Mouse (Mus musculus): Measurements from ENCODE around the gene Eva1a. TPM values are rescaled to one million over a fixed set of nuclear protein-coding genes. Genes with fewer than 3 reads are reported as not detected.
A peak's percentile ranks its signal among the peaks of the same experiment; 100 is the strongest.

Gene Eva1a
- polyA plus RNA-seq (2015; fragmentation: Nextera tagmentation; extraction: Ambion mirVana): 60.8 and 62.5 TPM in 2 replicates

- 6% methylated on average over 11 of the region's 11 CpGs for WGBS
- TF ChIP-seq CTCF (IDR thresholded peaks at IDR 0.05; ENCODE audit: low read depth): no peak
Measured at GRCm38 (mm10) chr6:82040834-82041487, at the start of gene Eva1a. TSS of gene Eva1a (plus strand) at chr6:82041043.

GRCm38 (mm10) chr6:82012392-82012791 is 28.5 kb upstream of the Eva1a start:
- WGBS: 68% methylated on average over 1 of the region's 1 CpGs
- Histone ChIP-seq H3K27me3 (ENCODE audit: insufficient read depth, low read length) (no peaks in the 10 kb centered on the region), H3K9ac (ENCODE audit: low read depth, low read length) (no peak overlapping the region), H3K4me3 (replicated peaks; ENCODE audit: low read depth, low read length) (no peak overlapping the region), H3K27ac (no peak overlapping the region), H3K4me1 (replicated peaks; ENCODE audit: insufficient read depth, low read length) (no peaks in the 10 kb centered on the region), H3K9me3 (replicated peaks; ENCODE audit: low read length) (no peaks in the 10 kb centered on the region), H3K4me2 (ENCODE audit: low read length) (no peak overlapping the region), H3K36me3 (ENCODE audit: insufficient read depth, low read length) (no peaks in the 10 kb centered on the region)
- ATAC-seq (replicated peaks; ENCODE audit: low FRiP score, low read depth) (no peak), DNase-seq (ENCODE audit: low spot score) (no peak)
- TF ChIP-seq CTCF (IDR thresholded peaks at IDR 0.05; ENCODE audit: low read depth): no peak

More at GRCm38 (mm10) chr6:82040834-82041487, at the start of gene Eva1a:
- Histone ChIP-seq H3K36me3 (ENCODE audit: insufficient read depth, low read length) (no peaks in the 10 kb centered on the region), H3K9me3 (replicated peaks; ENCODE audit: low read length) (no peaks in the 10 kb centered on the region), H3K4me3 (replicated peaks; ENCODE audit: low read depth, low read length) (peak within 1 kb of the TSS; percentile 60), H3K27ac (peak within 1 kb of the TSS; percentile 87), H3K9ac (ENCODE audit: low read depth, low read length) (peak within 1 kb of the TSS; percentile 75), H3K4me2 (ENCODE audit: low read length) (peak within 1 kb of the TSS; percentile 90), H3K27me3 (ENCODE audit: insufficient read depth, low read length) (no peaks in the 10 kb centered on the region), H3K4me1 (replicated peaks; ENCODE audit: insufficient read depth, low read length) (peaks cover 10% of the 10 kb centered on the region)
- no peak for ATAC-seq (replicated peaks; ENCODE audit: low FRiP score, low read depth)
- no peak for DNase-seq (ENCODE audit: low spot score)

GRCm38 (mm10) chr6:82021074-82021473 is 19.8 kb upstream of the Eva1a start:
- peak; percentile 92 for ATAC-seq (replicated peaks; ENCODE audit: low FRiP score, low read depth)
- no peak overlapping the region for H3K4me2 ChIP-seq (ENCODE audit: low read length)
- no peak overlapping the region for H3K27ac ChIP-seq

GRCm38 (mm10) chr6:82021494-82021893 is 19.3 kb upstream of the Eva1a start:
- 76% methylated on average over 5 of the region's 5 CpGs for WGBS
- TF ChIP-seq CTCF (IDR thresholded peaks at IDR 0.05; ENCODE audit: low read depth): no peak
- H3K9ac ChIP-seq (ENCODE audit: low read depth, low read length): no peak overlapping the region
- DNase-seq (ENCODE audit: low spot score) (no peak), ATAC-seq (replicated peaks; ENCODE audit: low FRiP score, low read depth) (peak; percentile 54; the same call in 1 of the 2 replicates)
- no peak overlapping the region for H3K4me2 ChIP-seq (ENCODE audit: low read length)
- no peak overlapping the region for H3K27ac ChIP-seq
- H3K27me3 ChIP-seq (ENCODE audit: insufficient read depth, low read length): no peaks in the 10 kb centered on the region
- no peaks in the 10 kb centered on the region for H3K36me3 ChIP-seq (ENCODE audit: insufficient read depth, low read length)
- no peaks in the 10 kb centered on the region for H3K9me3 ChIP-seq (replicated peaks; ENCODE audit: low read length)
- H3K4me1 ChIP-seq (replicated peaks; ENCODE audit: insufficient read depth, low read length): no peaks in the 10 kb centered on the region
- no peak overlapping the region for H3K4me3 ChIP-seq (replicated peaks; ENCODE audit: low read depth, low read length)

More at GRCm38 (mm10) chr6:82021074-82021473, 19.8 kb upstream of the Eva1a start:
- H3K36me3 ChIP-seq (ENCODE audit: insufficient read depth, low read length): no peaks in the 10 kb centered on the region
- no peaks in the 10 kb centered on the region for H3K4me1 ChIP-seq (replicated peaks; ENCODE audit: insufficient read depth, low read length)
- H3K9ac ChIP-seq (ENCODE audit: low read depth, low read length): no peak overlapping the region
- no peaks in the 10 kb centered on the region for H3K27me3 ChIP-seq (ENCODE audit: insufficient read depth, low read length)
- no peak for DNase-seq (ENCODE audit: low spot score)
- TF ChIP-seq CTCF (IDR thresholded peaks at IDR 0.05; ENCODE audit: low read depth): no peak
- no peaks in the 10 kb centered on the region for H3K9me3 ChIP-seq (replicated peaks; ENCODE audit: low read length)
- no peak overlapping the region for H3K4me3 ChIP-seq (replicated peaks; ENCODE audit: low read depth, low read length)
- WGBS: 62% methylated on average over 5 of the region's 5 CpGs

GRCm38 (mm10) chr6:82029611-82030510 is 11.0 kb upstream of the Eva1a start:
- DNase-seq (ENCODE audit: low spot score) (peak; percentile 78), ATAC-seq (replicated peaks; ENCODE audit: low FRiP score, low read depth) (peak; percentile 94)
- Histone ChIP-seq H3K36me3 (ENCODE audit: insufficient read depth, low read length) (no peaks in the 10 kb centered on the region), H3K27ac (peak overlapping the region; percentile 92), H3K9me3 (replicated peaks; ENCODE audit: low read length) (no peaks in the 10 kb centered on the region), H3K4me1 (replicated peaks; ENCODE audit: insufficient read depth, low read length) (peaks cover 5% of the 10 kb centered on the region; the same call in 1 of the 2 replicates), H3K9ac (ENCODE audit: low read depth, low read length) (no peak overlapping the region), H3K27me3 (ENCODE audit: insufficient read depth, low read length) (no peaks in the 10 kb centered on the region), H3K4me2 (ENCODE audit: low read length) (no peak overlapping the region), H3K4me3 (replicated peaks; ENCODE audit: low read depth, low read length) (no peak overlapping the region)
- WGBS: 25% methylated on average over 19 of the region's 19 CpGs
- no peak for TF ChIP-seq CTCF (IDR thresholded peaks at IDR 0.05; ENCODE audit: low read depth)

GRCm38 (mm10) chr6:82030511-82030884 is 10.3 kb upstream of the Eva1a start:
- DNase-seq (ENCODE audit: low spot score) (no peak), ATAC-seq (replicated peaks; ENCODE audit: low FRiP score, low read depth) (no peak)
- no peak overlapping the region for H3K9ac ChIP-seq (ENCODE audit: low read depth, low read length)
- TF ChIP-seq CTCF (IDR thresholded peaks at IDR 0.05; ENCODE audit: low read depth): no peak
- no peak overlapping the region for H3K4me3 ChIP-seq (replicated peaks; ENCODE audit: low read depth, low read length)
- H3K27me3 ChIP-seq (ENCODE audit: insufficient read depth, low read length): no peaks in the 10 kb centered on the region
- no peaks in the 10 kb centered on the region for H3K9me3 ChIP-seq (replicated peaks; ENCODE audit: low read length)
- no peak overlapping the region for H3K4me2 ChIP-seq (ENCODE audit: low read length)
- WGBS: 53% methylated on average over 8 of the region's 8 CpGs
- peaks cover 5% of the 10 kb centered on the region; the same call in 1 of the 2 replicates for H3K4me1 ChIP-seq (replicated peaks; ENCODE audit: insufficient read depth, low read length)
- H3K36me3 ChIP-seq (ENCODE audit: insufficient read depth, low read length): no peaks in the 10 kb centered on the region
- H3K27ac ChIP-seq: peak overlapping the region; percentile 92

Data from kidney, postnatal 0 days (tissue).